Mouse (Mus musculus): Measurements from ENCODE around the gene Acta1.

The Acta1 gene

DNA sequence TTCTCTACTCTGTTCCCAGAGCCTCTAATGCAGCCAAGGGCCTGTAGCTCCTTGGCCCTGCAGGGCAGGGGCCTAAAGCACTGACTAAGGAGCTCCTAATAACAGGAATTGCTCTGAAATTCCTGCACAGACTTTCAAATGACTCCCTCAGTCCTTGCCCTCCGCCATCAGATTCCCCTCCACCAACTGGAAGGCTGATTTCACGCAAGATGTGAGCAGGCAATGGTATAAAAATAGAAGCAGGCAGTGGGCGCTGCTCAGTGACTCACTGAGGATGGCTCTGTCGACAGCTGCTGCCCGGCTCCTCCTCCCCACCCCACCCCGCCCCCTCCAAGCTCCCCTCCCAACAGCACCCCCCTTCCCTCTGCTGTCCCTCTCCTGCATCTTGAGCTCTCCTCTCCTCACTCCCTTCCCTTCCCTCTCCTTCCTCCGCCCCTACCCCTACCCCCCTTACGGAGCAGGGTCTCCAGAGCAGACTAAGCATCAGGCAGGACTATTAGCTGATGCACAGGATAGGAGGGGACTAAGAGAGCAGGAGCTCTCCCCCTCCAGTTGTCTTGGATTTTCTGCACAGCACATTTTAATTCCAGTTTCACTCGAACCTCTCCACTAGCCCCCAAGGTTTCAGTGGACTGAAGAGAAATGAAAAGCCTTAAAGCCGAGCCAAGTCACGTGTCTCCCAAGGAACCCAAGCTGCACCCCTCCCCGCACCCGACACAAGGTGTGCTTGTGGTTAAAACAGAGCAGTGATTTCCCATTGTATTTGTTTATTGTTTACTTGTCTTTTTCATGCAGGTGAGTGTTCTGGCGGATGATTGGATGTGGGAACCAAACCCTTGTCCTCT is 9.6 kb downstream of the Acta1 start:
- no peak for DNase-seq (ENCODE audit: extremely low read depth, low read depth, low spot score)

DNA sequence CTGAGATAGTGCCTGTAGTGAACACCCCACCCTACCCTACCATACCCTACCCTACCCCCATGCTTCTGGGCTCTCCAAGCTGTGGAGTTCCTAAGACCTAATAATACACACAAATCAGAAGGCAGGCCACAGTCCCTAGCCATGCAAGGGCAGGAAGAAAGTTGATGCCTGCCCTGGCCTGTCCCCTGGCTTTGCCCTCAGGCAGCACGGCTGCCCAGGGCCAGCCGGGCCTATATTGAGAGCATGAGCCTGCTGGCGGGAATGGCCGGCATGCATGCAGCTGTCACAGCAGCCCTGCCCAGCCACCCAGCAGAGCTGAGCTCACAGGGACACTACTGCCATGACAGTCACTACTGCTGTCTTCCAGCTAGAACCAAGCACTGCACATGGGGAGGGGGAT is 11.5 kb downstream of the Acta1 start:
- DNase-seq (ENCODE audit: extremely low read depth, low read depth, low spot score), result no peak

DNA sequence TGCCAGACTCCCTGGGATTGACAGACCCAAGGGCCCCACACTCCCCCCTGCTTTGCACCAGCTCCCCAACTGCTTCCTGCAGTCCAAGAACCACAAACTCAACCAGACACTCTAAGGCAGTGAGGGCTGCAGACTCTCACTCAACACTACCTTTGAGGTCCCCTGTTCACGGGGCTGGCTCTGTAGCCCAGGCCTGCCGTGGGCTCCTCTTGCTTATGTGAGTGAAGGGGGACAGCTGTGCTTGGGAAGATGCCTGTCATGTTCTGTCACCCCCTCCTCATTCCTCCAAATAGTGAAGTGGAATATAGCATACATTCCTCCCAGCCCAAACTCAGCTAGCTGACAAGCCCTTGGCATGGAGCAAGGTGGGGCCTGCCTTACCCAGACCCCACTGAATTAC is 12.1 kb downstream of the Acta1 start:
- no peak for DNase-seq (ENCODE audit: extremely low read depth, low read depth, low spot score)

DNA sequence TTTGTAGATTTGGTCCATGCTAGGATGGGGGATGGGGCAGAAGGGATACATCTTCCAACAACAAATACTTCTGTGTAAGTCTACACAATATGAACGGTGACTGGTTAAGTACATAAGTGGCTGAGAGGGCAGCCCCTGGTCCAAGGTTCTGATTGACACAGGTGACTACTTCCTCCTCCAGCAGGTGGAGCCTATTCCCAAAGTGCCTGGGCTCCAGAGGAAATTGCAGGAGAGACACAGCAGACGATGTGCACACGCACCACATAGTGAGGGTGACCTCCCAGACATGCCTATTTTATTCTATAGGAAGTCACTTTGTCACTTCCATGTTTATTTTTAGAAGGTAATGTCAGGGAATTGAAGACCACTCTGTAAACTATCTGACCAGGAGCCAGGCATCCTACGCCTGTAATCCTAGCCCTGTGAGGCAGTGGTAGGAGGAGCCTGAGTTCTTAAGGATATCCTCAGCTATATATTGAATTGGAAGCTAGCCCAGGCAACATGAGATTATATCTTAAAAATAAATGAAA is 13.7 kb downstream of the Acta1 start:
- DNase-seq (ENCODE audit: extremely low read depth, low read depth, low spot score), result no peak

DNA sequence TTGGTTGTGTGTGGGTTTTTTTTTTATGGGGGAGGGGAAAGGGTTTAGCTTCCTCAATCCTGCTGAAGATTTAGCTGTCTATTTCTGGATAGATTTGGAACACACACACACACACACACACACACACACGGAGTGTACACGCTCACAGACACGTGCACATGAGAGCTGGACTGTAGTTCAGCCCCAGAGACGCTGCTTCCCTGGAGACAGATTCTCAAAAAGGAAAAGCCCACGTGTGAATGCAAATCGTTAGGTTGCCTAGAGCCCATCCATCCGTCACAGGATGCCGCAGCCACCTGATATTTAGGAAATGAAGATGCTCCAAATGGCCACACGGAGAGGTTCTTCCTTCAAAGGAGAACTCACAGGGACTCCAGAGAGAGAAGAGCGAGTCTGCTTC is 14.3 kb downstream of the Acta1 start:
- no peak for DNase-seq (ENCODE audit: extremely low read depth, low read depth, low spot score)

DNA sequence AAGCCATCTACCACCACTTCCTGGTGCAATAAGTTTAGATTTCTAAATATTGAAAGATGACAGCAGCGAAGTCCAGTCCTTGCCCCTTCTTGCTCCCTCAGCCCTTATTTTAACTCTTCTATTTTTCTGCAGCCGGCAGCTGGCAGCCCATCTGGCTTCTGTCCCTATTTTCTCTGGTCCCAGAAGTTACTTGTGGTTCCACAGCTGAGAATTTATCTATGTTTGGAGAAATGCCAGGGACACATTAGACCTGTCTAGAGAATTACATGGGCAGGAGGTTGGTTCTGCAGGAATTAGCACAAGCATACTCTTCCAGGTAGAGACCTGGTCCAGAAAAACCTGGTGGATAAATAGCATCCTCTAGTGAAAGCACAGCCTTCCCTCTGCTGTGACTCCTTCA is 16.7 kb downstream of the Acta1 start:
- DNase-seq (ENCODE audit: extremely low read depth, low read depth, low spot score), result no peak

DNA sequence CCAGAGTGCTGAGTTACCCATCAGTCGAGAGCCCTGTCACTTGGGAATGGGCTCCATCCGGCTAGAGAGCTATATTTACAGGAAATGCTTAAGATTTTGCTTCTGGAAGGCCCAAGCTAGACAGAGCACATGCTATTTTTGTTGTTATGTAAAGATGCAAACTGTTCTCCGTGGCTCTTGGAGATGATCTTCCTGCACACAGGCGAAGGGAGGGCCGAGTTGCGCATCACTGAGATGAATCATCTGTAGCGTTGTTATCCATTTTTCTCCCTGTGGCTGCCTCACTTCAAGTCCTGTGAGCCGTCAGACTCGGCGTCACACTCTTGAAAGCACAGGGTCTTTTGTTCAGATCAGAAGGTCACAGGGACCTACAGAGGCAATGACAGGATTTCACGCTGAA is 20.2 kb downstream of the Acta1 start:
- no peak for DNase-seq (ENCODE audit: extremely low read depth, low read depth, low spot score)

DNA sequence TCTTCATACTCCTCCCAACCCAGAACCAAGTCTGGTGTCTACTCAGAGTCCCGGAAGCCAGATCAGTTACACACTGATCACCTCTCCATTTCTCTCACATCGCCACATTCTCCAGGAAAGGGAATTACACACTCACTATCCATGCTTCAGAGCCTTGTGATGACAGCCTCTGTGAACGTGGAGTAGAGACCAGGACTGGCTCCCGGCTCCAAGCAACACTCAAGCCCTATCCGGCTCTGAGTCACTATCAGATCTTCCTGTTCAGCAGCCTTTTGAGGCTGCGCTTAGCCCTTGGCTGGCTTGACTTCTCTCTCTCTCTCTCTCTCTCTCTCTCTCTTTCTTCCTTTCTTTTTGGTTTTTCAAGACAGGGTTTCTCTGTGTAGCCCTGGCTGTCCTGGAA is 21.2 kb downstream of the Acta1 start:
- DNase-seq (ENCODE audit: extremely low read depth, low read depth, low spot score), result no peak

DNA sequence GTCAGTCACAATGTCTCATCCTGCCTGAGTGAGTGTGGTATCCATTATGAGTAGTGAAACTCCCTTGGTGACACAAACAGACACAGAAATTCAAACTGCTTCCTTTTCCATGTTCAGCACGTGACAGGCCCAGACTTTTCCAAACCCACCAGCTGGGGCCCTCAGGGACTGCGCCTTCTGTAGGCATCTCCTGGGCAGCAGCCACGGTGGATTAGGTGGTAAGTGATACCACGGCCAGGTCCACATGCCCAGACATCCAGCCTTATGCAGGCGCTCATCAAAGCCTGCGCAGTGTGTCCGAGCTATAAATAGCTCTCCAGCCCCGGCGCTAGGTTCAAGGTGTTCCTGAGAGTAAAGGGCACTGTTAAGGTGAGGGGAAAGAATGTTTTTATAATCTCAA is 22.5 kb downstream of the Acta1 start:
- no peak for DNase-seq (ENCODE audit: extremely low read depth, low read depth, low spot score)

DNA sequence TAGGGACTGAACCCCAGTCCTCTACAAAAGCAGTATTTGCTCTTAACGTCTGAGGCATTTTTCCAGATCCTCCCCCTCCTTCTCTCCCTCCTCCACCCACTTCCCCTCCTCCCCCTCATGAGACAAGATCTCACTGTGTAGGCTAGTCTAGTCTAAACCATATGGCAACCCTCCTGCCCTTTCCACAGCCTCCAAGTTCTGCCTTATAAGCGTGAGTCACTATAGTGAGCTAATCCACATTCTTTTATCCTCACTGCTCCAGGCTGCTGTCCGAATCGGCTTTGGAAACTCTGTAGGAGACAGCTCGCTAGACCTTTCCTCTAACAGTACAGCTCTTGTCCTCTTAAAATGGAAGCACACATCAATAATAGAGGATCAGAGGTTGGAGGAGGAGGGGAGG is 27.6 kb downstream of the Acta1 start:
- DNase-seq (ENCODE audit: extremely low read depth, low read depth, low spot score), result no peak

DNA sequence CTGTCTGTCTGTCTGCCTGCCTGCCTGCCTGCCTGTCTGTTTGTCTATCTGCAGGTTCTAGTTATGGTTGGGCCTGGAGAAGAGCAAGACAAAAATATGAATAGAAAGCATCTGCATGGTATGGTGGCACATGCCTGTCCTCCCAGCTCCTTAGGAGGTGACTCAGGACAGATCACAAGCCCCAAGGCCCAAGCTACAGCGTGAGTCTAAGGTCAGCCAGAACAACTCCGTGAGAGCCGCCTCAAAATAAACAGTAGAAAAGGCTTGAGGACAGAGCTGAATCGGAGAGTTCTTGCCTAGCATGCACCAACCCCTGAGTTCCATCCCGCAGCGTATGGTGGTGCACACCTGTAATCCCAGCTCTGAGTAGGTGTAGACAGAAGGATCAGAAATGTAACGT is 28.8 kb downstream of the Acta1 start:
- DNase-seq (ENCODE audit: extremely low read depth, low read depth, low spot score), result no peak

DNA sequence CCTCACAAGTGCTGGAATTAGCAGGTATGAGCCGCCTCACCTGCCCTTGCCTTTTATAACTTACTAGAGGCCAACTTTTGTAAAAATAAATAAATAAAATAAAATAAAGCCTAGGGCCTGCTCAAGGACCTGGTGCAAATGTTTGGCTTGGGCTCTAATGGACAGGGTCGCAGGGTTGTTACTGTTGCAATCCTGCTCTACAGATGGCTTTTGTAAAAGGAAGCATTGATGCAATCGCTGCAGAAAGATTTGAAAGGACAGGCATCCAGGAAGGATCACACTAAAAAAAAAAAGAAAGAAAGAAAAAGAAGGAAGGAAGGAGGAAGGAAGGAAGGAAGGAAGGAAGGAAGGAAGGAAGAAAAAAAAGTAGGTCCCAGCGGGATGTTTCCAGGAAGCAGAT is 34.2 kb downstream of the Acta1 start:
- DNase-seq (ENCODE audit: extremely low read depth, low read depth, low spot score), result no peak

DNA sequence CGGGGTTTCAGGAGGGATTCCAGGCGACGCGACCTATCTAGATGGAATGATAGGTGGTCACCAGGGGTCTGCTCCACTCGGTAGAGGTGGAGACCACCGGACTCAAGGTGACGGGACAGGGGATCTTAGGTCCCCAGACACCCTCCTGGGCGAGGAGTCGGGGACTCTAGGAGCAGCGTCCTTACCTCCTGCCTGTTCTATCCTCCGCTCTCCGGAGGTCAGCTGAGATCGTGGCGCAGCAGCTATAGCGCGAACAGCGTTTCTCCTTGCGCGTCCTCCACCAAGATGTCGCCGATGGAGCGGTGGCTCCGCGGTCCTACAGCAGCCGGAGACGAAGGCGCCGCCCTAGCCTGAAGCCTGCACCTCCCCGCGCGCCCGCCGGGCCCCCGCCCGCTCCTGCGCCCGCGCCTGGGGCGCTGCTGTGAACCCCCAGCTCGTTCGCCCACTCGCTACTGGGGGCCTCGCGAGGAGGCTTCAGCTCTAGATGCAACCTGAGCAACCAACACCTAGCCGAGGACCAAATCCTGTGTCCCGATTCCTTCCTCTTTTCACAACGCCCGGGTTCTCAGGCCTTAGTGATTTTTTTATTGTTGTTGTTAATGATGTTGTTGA is 34.8 kb downstream of the Acta1 start, which contains the start of gene Ccsap:
Gene Ccsap, minus strand, starts transcription at position 562 of the 612 bp plus-strand sequence.
- no peak for DNase-seq (ENCODE audit: extremely low read depth, low read depth, low spot score)

DNA sequence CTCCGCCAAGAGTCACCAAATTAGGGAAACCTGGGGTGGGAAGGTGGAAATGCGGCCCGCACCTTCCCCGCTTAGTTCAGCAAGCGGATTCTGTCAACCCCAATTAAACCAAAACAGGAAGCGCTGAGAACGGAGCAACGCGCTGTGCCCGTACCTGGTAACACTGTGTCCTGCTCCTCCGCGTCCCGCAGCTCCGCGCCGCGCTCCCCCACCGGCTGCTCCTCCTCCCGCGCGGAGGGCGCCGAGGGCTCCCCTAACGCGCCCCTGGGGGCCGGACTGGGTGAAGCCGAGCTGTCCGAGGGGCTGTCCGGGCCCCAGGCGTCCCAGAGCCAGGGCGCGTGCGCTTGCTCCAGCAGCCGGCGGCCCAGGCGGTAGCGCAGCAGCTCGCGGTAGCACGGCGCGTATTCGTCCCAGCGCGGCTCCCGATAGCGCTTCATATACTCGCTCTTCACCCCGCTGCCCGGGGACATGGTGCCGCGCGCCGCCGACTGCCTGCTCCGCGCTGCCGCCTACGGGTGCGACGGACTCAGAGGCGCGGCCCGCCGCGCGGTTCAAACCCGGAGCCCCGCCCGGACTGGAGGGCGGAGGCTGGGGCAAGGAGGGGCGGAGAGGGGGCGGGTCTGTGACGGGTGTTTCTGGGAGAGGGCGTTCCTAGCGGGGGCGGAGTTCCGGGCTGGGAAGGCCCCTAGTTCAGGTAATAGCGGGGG is 35.5 kb downstream of the Acta1 start:
- peak; percentile 31 for DNase-seq (ENCODE audit: extremely low read depth, low read depth, low spot score)

DNA sequence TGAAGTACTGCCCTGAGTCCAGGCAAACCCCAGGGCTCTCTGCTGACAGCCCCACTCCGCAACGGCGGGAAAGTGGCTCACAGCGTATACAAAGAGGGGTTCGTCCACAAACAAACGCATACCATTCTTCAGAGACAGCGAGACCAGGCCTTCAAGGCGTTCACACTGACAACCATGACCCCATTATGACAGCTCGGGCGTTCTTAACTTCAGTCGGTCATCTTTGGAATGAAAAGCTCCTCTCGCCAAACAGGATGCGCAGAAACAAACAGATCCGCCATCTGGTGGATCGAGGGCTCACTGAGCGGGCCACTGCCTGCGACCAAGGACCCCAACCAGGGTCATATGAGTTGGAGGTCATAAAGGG is 36.0 kb downstream of the Acta1 start:
- DNase-seq (ENCODE audit: extremely low read depth, low read depth, low spot score), result no peak

DNA sequence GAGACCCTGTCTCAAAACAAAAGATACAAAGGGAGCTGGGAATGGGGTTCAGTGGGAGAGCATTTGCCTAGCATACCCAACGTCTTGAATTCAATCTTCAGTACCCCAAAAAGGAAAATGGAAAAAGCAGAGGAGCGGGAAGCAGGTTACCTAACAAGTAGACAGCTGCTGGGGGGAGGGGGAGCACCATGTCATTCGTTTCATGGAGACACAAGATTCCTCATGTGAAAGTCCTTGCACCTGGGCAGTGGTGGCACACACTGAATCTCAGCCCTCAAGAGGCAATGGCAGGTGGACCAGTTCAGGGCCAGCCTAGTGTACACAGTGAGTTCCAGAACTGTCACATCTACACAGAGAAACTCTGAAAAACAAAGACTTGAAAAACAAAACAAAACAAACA is 37.2 kb downstream of the Acta1 start:
- DNase-seq (ENCODE audit: extremely low read depth, low read depth, low spot score), result no peak

DNA sequence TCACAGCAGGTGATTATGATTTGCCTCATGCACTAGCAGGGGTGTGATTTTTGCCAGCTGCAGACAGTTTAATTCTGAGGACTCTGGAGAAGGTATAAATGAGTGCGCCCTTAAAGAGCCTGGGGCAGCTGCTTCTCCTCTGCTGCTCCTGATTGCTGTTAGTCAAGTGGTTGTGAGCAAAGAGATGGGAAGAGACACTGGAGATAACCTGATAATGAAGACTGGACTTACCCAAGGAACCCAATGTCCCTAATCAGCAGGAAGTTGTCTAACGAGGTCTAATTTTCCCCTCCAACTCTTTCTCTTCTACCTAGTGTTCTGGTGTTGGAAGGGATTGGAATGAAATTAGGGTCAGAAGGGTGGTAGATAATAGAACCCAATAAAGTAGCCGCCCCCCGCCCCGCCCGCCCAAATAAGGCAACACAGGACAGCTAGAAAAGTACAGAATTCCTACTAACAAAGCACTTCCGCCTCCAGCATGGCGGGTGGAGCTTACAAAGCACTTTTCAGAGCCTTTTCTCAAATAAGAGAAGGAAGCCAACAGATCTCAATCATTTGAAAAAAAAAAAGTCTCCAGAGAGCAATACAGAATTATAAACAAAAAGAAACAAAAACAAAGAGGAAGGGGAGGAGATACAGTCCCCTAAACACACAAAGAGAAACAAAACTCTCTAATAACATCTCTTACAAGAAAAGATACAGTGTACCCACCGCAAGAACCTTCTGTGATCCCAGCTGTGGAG is 39.6 kb downstream of the Acta1 start:
- no peak for DNase-seq (ENCODE audit: extremely low read depth, low read depth, low spot score)

DNA sequence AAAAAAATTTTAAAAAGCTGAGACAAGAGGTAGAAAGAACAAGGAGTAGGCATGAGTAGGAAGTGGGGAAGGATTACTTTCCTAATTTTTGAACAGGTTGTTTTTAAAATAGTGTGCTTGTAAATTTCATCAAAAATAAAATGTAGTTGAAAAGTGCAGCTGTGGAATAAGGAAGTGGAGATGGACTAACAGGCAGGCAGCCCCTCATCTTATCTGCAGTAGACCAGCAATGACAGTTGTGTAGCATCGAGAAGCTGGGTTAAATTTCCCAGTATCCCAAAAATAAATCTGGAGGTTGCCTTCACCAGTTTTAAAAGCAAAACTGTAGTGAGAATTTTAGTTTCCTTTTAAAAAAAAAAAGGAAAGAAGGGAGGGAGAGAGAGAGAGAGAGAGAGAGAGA is 40.3 kb downstream of the Acta1 start:
- no peak for DNase-seq (ENCODE audit: extremely low read depth, low read depth, low spot score)

DNA sequence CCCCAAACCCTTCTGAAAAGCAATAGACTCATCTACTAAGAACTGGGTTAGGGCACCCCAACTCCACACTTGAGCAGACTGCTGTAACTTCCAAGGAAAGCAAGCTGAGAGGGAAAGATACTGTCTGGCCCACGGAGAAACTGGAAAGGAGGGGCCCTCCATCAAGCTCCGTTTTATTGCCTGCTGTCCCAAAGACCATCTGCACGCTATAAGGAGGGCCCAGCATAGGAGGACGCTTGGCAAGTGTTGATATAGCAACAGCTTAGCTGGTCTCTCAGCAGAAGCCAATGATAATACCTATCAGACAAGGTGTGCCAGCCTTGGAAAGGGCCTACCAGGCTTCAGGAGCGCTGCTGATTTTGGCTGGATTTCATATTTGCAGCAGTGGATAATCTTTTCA is 43.0 kb downstream of the Acta1 start:
- no peak for DNase-seq (ENCODE audit: extremely low read depth, low read depth, low spot score)

DNA sequence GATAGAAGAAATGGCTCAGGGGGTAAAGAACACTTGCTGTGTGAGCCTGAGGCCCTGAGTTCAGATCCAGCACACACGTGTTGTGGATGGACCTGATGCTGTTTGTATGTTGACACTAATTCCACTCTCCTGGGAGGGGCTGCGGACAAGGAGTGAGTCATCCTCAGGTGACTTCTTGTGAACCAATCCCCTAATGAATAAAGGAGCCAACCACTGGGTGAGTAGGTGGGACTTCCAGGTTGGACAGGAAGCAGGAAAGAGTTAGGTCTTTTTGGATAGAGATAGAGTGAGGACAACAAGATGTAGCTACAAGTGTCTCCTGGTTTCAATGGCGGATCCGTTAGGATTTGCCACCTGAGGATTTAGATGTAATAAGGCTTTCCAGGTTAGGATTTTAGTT is 45.2 kb downstream of the Acta1 start:
- no peak for DNase-seq (ENCODE audit: extremely low read depth, low read depth, low spot score)

DNA sequence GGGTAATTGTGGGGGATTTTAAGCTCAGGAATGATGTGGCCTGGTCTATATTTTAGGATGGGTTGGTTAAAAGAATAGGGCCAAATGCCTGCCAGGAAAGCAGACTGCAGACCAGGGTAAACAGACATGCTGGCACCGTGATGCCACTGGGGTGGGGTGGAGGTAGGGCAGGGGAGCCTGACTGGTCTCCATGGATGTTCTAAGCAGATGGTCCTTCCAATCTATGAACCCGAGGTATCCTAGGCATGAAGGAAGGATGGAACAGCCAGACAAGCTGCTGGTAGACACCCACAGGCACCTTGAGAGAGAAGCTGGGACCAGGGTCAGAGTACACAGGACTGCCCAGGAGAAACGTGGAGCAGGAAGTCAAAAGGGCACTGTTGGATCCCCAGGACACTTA is 47.0 kb downstream of the Acta1 start:
- no peak for DNase-seq (ENCODE audit: extremely low read depth, low read depth, low spot score)
